Mouse (Mus musculus): Measurements from ENCODE around the gene 3110001I22Rik.

DNA sequence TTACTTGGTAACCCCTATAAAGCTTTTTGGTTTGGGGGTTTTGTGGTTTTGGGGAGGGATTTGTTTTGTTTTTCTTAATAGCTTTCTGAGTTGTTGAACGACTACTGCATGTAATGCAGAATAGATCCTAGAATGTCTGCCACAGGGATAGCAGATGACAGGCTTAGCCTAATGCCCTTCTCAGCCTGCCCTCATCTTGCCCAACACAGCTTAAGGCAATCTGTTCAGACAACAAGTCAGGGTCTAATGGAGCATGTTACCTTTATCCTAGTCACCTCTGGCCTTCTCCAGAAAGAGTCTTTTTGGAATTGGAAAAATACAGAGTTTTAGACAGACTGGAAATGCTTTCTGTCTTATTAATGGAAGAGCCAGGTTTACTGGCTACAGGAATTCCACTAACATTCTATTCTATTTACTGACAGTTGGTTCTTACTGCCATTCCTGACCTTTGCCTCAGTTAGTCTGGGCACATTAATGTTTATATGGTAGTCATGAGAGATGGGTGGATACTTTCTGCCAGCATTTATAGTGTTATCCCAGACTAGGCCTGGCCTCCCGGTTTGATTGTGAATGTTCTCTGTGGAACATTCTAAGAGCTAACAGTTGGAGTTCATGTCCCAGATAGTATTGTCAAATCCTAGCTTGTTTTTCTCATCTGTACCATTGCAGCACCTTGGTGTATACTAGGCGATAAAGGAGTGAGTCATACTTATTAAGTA lies 7.0 kb downstream of the 3110001I22Rik start:
- TF ChIP-seq CTCF (IDR thresholded peaks at IDR 0.05; ENCODE audit: low read depth) (no peak), EP300 (IDR thresholded peaks at IDR 0.05; ENCODE audit: low read depth) (no peak)

All from heart, postnatal 0 days (tissue).